Mouse (Mus musculus) T-helper 1 cell (primary cell): ENCODE results near the gene Myo15b.

Experiments
- in situ Hi-C: fragments of 300-600 bp; cut with MboI, MseI; formaldehyde crosslinking; loops from one replicate; pipeline ENCODE4 v1.15.1; 2025; ENCODE audit warnings: high pct_unique_total_duplicates

The Myo15b gene

GRCm38 (mm10) chr11:115901338-115902161 is 43.3 kb downstream of the Myo15b start:
- in situ Hi-C loops, result no loop called here

GRCm38 (mm10) chr11:115902177-115902576 is 44.0 kb downstream of the Myo15b start:
- in situ Hi-C loops, result no loop called here

DNA sequence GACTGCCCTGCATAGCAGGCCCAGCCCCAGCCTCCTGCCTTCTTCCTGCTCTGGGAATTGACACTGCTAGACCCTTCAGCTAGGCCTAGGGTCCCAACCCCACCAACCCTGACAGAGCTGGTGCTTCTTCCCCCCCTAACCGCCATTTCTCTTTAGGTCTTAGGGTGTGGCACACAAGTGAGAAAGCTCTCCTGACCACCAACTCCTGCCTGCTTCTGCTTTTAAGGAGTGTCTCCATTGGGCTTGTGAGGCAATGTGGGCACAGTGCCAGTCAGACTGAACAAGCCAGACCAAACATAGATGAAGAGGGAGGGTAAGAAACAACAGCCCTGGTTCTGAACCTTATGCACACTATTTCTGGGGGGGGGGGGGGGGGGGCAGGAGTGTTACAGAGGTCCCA is 44.6 kb downstream of the Myo15b start:
- in situ Hi-C loops, result no loop called here

DNA sequence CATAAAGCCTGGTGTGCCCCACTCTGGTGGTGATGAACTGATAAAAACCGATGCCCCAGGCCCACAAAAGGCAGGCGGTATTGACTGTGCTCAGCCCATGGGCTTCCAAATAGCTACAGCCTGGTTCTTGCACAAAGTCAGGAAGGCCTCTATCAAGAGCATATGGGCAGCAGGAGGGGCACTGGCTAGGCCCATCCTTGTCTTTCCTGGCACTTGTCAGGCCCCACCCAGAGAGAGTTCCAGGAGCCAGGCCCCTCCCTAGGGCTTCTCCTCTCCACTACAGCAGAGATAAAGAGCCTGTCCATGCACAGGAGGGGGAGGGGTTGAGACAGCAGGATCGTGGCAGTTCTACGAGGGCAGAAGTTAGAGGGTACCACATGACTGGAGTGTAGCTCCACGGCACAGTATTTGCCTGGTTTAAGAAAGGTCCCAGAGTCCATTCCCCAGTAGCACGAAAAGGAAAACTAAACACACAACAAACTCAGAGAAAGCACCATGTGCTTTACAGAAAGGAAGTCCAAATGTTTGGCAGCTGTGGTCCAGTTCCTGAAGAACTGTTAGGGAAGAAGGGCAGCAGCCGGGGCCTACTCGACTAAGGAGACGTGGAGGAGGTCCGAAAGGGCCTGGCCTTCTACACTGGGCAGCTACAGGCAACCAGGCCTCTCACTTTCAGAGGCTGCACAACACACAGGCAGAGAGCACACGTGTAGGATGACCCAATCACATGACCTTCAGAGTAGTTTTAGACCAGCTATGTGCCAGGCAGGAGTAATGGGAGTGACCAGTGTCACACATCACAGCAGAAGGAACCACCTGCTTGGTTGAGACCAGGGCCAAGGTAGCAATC is 45.4 kb downstream of the Myo15b start:
- in situ Hi-C loops, result no loop called here

DNA sequence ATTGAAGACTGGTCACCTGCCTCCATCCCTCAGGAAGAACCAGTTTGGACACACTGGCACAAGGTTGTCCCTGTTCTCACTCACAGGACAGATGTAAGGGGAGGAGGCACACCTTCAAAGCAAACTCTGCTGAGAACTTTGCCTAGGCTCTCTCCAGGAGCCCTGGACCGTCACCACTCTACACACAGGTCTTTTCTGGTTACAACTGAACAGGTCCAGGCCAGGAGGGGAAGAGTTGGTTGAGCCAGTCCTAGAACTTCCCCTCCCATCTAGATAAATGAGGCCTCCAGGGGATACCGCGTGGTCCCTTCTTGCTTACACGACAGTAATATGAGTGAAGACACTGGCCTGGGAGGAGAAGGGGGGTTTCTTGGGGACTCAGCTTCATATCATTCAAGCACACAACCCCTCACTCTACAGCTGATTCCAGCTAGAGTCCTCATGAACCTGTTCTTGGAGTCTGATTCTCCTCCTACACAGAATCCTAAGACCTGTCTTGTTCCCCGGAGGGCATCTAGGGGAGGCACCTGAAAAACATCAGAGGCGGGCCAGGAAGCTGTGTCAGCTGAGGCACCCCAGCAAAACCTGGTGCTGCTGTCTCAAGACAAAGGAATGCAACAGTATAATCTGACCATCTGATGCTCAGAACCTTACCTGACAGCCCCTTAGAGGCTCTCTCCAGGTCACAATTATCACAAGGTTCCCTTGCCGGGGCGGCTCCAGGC is 46.2 kb downstream of the Myo15b start:
- in situ Hi-C loops, result no loop called here

- in situ Hi-C loops, result no loop called here
These were observed 47.0 kb downstream of the Myo15b start for GRCm38 (mm10) chr11:115904956-115905790.

GRCm38 (mm10) chr11:115906116-115906515 is 47.9 kb downstream of the Myo15b start:
- in situ Hi-C loops, result no loop called here

GRCm38 (mm10) chr11:115906521-115906920 is 48.3 kb downstream of the Myo15b start:
- in situ Hi-C loops, result no loop called here

DNA sequence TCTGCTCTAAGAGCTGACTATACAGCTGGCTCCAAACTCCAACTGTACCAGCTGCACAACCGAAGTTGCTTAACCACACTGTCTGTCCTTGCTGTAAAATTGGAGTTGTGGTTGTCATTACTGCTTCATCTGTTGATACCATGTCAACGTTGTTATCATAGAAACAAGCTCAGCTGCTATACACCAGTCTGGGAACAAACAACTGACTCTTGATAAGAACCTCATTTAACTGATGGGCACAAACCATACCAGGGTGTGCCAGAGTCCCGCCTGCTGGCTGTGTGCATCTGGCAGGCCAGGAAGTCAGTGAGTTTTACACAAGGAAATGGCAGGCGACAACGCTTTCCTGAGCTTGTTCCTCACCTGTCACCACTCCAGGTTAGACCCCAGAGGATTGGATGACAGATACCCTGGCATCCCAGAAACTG is 52.9 kb downstream of the Myo15b start:
- in situ Hi-C loops, result no loop called here

DNA sequence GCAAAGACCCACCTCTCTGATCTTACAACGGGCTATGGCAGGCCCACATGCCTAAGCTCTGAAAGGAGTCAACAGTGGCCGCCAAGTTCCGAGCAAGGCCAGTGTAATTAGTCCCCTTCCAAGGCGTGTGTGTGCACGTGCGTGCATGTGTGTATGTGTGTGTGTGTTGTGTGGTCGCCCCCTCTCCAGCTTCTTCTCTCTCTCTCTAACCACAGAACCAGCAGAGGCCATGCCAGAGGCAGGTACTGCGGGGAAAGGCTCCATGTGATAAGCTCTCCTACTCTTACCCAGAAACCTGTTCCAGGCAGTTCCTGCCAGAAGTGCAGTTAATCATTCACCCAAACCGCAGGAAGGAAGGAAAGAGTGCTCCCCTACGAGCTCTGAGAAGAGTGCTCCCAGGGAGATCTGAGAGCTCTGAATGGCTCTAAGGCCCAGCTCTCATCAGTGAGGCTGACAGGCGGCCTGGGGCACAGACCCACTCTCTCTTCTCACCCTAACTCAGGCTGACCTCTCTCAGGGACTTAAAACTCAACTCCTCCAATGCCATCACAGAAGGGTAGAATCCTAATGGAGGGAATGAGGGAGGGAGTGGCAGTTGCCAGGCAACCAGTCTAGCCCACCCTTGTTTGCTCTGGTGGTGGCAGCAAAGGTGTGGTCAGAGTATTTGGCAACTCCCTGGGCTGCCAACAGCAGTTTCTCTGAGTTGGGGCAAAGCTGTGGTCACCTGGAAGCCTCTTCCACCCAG is 53.6 kb downstream of the Myo15b start, which contains the start of gene Smim6:
Gene Smim6, plus strand, starts transcription at position 386 of the 745 bp plus-strand sequence.
- in situ Hi-C loops, result no loop called here

- in situ Hi-C loops, result no loop called here
These were observed 58.4 kb downstream of the Myo15b start for GRCm38 (mm10) chr11:115916579-115916978.

GRCm38 (mm10) chr11:115918637-115919036 is 60.4 kb downstream of the Myo15b start:
- in situ Hi-C loops, result no loop called here

DNA sequence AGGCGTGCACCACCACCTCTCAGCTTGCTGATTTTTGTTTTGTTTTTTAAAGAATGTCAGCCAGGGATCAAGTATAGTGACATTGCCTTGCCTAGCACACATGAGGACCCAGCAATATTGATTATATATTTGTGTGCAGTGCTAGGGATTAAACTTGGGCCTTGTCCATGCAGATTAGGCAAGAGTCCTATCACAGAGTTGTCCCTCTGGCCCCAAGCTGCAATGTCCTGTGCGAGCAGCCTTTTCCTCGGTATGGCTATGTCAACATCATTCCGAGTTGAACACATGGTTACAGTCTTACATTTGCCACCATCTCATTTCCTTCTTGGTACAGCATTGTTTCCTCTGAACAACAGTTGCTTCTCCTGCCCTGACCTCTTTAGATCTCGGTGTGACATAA is 60.9 kb downstream of the Myo15b start:
- in situ Hi-C loops, result no loop called here

- in situ Hi-C loops, result no loop called here
These were observed 62.1 kb downstream of the Myo15b start for GRCm38 (mm10) chr11:115920110-115920818.

- in situ Hi-C loops, result no loop called here
These were observed 63.8 kb downstream of the Myo15b start for GRCm38 (mm10) chr11:115921986-115922385.

DNA sequence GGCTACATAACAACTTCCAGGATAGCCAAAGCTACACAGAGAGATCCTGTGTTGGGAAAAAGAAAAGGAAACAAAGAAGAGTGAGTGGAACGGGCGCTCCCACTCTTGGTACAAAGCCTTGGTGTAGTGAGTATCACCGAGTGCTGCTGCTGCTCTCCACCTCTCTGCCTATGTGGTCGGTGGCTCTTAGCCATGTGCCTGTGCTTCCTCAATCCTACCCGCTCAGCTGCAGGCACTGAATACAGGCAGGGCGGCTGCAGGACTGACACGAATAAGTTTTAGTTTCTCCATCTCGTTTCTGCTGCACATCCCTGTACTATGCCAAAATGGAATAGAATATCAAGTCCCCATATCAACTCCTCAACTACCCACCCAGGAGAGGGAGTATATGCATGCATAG is 70.8 kb downstream of the Myo15b start:
- in situ Hi-C loops, result no loop called here

GRCm38 (mm10) chr11:115929818-115930217 is 71.6 kb downstream of the Myo15b start:
- in situ Hi-C loops, result no loop called here

- in situ Hi-C loops, result no loop called here
These were observed 73.0 kb downstream of the Myo15b start for GRCm38 (mm10) chr11:115931235-115931634.

GRCm38 (mm10) chr11:115933108-115933746 is 75.0 kb downstream of the Myo15b start, which contains the start of the genes Sap30bp and Recql5:
Gene Sap30bp (plus strand): TSS chr11:115933282.
Gene Recql5 (minus strand): TSS chr11:115933477.
- in situ Hi-C loops, result no loop called here
